Mouse (Mus musculus) ES-E14 (cell line): ENCODE results near the gene Thbs1. TPM values are rescaled to one million over a fixed set of nuclear protein-coding genes. Genes with fewer than 3 reads are reported as not detected.

ENCODE experiments used
- DNase-seq: peaks from one replicate; pipeline ENCODE4 v3.0.0-alpha.2; 2013; ENCODE audit warnings: low read depth, low spot score
- H3K27ac ChIP-seq: 2 replicates; pipeline ENCODE4 v1.5.1; 2012; ENCODE audit warnings: low read depth, mild to moderate bottlenecking, low read length, moderate library complexity, mixed read lengths; ENCODE audit not compliant: poor library complexity, insufficient read depth, severe bottlenecking
- H3K36me3 ChIP-seq: 2 replicates; pipeline ENCODE4 v1.6.1; 2012; ENCODE audit warnings: mild to moderate bottlenecking, low read length, moderate library complexity, mixed read lengths; ENCODE audit not compliant: control insufficient read depth, poor library complexity, insufficient read depth, severe bottlenecking
- H3K4me1 ChIP-seq, 2 experiments: fragments of 150-350 bp in 1 of 2; sonication (generic) in 1 of 2; 2 replicates each; pipeline ENCODE4 v1.6.1; 2012; ENCODE audit warnings: low read length in 2 of 2, mild to moderate bottlenecking in 1 of 2, mixed read lengths in 1 of 2; ENCODE audit not compliant: control insufficient read depth in 2 of 2, insufficient read depth in 2 of 2, poor library complexity in 1 of 2
- H3K4me3 ChIP-seq, 2 experiments: fragments of 150-350 bp in 1 of 2; sonication (generic) in 1 of 2; 2 replicates each; pipeline ENCODE4 v1.5.1; 2012; ENCODE audit warnings: low read length in 2 of 2, low read depth in 1 of 2, mild to moderate bottlenecking in 1 of 2, mixed read lengths in 1 of 2; ENCODE audit not compliant: insufficient read depth in 1 of 2, poor library complexity in 1 of 2, severe bottlenecking in 1 of 2
- H3K9ac ChIP-seq: 2 replicates; pipeline ENCODE4 v1.6.1; 2012; ENCODE audit warnings: low read depth, mild to moderate bottlenecking, low read length, mixed read lengths; ENCODE audit not compliant: poor library complexity, insufficient read depth, severe bottlenecking
- H3K9me3 ChIP-seq: fragments of 150-350 bp; sonication (generic); 2 replicates; pipeline ENCODE4 v1.6.1; 2012; ENCODE audit warnings: low read depth, mild to moderate bottlenecking, low read length; ENCODE audit not compliant: control insufficient read depth, insufficient read depth
- CHD2 ChIP-seq: IDR thresholded peaks from 2 replicates; pipeline ENCODE4 v1.6.1; 2014; ENCODE audit warnings: mild to moderate bottlenecking, low read depth, low read length, inconsistent platforms
- HCFC1 ChIP-seq: IDR thresholded peaks from 2 replicates; pipeline ENCODE4 v1.6.1; 2012; ENCODE audit warnings: low read length, inconsistent platforms, borderline replicate concordance; ENCODE audit not compliant: insufficient read depth
- MAFK ChIP-seq: IDR thresholded peaks from 2 replicates; pipeline ENCODE4 v1.6.1; 2014; ENCODE audit warnings: mild to moderate bottlenecking, low read depth, low read length, inconsistent platforms; ENCODE audit not compliant: insufficient read depth
- ZC3H11A ChIP-seq: IDR thresholded peaks from 2 replicates; pipeline ENCODE4 v1.6.1; 2012; ENCODE audit warnings: low read depth, mild to moderate bottlenecking, inconsistent platforms, low read length, borderline replicate concordance
- ZNF384 ChIP-seq: IDR thresholded peaks from 2 replicates; pipeline ENCODE4 v1.6.1; 2012; ENCODE audit warnings: low read depth, low read length, inconsistent platforms
- in situ Hi-C, 2 experiments: fragments of 600-800 bp; cut with MboI; formaldehyde crosslinking; loops; one replicate each; pipeline ENCODE4 v1.15.1; 2025; ENCODE audit warnings: low sequenced_read_pairs in 2 of 2, inconsistent platforms in 1 of 2; ENCODE audit not compliant: unreplicated experiment in 2 of 2
- total RNA-seq: library from RNA; depleted of rRNA; stranded (reverse); fragments of 300-350 nt; gene quantifications from 2 replicates; pipeline ENCODE4 v1.2.3, GENCODE M21; 2012

Gene Thbs1
- total RNA-seq, 1 experiment: 166 TPM

- DNase-seq: no peak
- in situ Hi-C loops: no loop called here
- Histone ChIP-seq H3K4me1 (no peaks in the 10 kb centered on the region), H3K9ac (no peak overlapping the region), H3K9me3 (no peaks in the 10 kb centered on the region), H3K36me3 (no peaks in the 10 kb centered on the region), H3K4me3 (no peak overlapping the region), H3K27ac (no peak overlapping the region)
- TF ChIP-seq ZC3H11A (no peak), ZNF384 (no peak), HCFC1 (no peak), MAFK (no peak), CHD2 (no peak)
These were observed 49.3 kb downstream of the Thbs1 start for GRCm38 (mm10) chr2:118160991-118161390.

- Histone ChIP-seq H3K9ac (no peak overlapping the region), H3K9me3 (no peaks in the 10 kb centered on the region), H3K36me3 (no peaks in the 10 kb centered on the region), H3K4me1 (no peaks in the 10 kb centered on the region), H3K27ac (no peak overlapping the region), H3K4me3 (no peak overlapping the region)
- in situ Hi-C loops: no loop called here
- TF ChIP-seq ZC3H11A (no peak), HCFC1 (no peak), ZNF384 (no peak), CHD2 (no peak), MAFK (no peak)
- no peak for DNase-seq
These were observed 50.8 kb downstream of the Thbs1 start for GRCm38 (mm10) chr2:118162486-118162885.

- no peak for DNase-seq
These were observed 52.5 kb downstream of the Thbs1 start for GRCm38 (mm10) chr2:118164137-118164536.

GRCm38 (mm10) chr2:118165691-118166090 is 54.0 kb downstream of the Thbs1 start:
- Histone ChIP-seq H3K36me3 (no peaks in the 10 kb centered on the region), H3K4me1 (no peaks in the 10 kb centered on the region), H3K9ac (no peak overlapping the region), H3K9me3 (no peaks in the 10 kb centered on the region), H3K4me3 (no peak overlapping the region), H3K27ac (no peak overlapping the region)
- no peak for DNase-seq
- TF ChIP-seq HCFC1 (no peak), MAFK (no peak), ZC3H11A (no peak), CHD2 (no peak), ZNF384 (no peak)
- in situ Hi-C loops: no loop called here

More at GRCm38 (mm10) chr2:118164137-118164536, 52.5 kb downstream of the Thbs1 start:
- Histone ChIP-seq H3K4me1 (no peaks in the 10 kb centered on the region), H3K9ac (no peak overlapping the region), H3K27ac (no peak overlapping the region), H3K36me3 (no peaks in the 10 kb centered on the region), H3K4me3 (no peak overlapping the region), H3K9me3 (no peaks in the 10 kb centered on the region)
- TF ChIP-seq MAFK (no peak), CHD2 (no peak), HCFC1 (no peak), ZC3H11A (no peak), ZNF384 (no peak)
- in situ Hi-C loops: no loop called here

GRCm38 (mm10) chr2:118167731-118168130 is 56.1 kb downstream of the Thbs1 start:
- TF ChIP-seq ZC3H11A (no peak), MAFK (no peak), CHD2 (no peak), ZNF384 (no peak), HCFC1 (no peak)
- no peak for DNase-seq
- in situ Hi-C loops: no loop called here

More at GRCm38 (mm10) chr2:118167731-118168130, 56.1 kb downstream of the Thbs1 start:
- H3K27ac ChIP-seq: no peak overlapping the region
- H3K4me3 ChIP-seq: no peak overlapping the region
- no peaks in the 10 kb centered on the region for H3K36me3 ChIP-seq
- H3K9me3 ChIP-seq: no peaks in the 10 kb centered on the region
- no peak overlapping the region for H3K9ac ChIP-seq
- H3K4me1 ChIP-seq: no peaks in the 10 kb centered on the region
